Mouse (Mus musculus) A20 (cell line): ENCODE measurements around the gene Olfr229.
"Not testable (repeated sequence)": the region's sequence is repeated elsewhere in the genome, so short reads cannot be mapped to it uniquely, and the experiment has no call there.

Source experiments
- DNase-seq: peaks from one replicate; pipeline ENCODE4 v3.0.0-alpha.2; 2011; ENCODE audit warnings: low read depth, low spot score

Gene Olfr229

DNA sequence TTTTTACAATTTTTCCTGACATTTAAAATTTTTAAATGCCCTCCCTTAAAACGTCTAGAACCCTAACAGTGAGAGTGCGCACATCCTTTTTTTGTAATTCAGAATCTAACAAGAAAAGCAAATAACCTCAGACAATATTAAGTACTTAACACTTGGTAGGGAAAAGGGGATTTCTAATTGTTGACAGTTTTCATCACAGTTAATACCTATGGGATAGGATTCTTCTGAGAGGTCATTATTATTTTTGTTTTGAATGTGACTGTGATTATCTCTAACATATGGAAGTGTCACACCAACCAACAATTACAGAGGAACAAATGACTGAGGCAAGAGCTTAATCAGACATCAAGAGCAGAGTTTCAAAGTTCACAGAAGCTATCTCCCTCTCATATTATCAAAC, at the start of gene Olfr229:
Gene Olfr229 (plus strand): TSS at position 301 of the 400 bp plus-strand sequence.
- no peak for DNase-seq

DNA sequence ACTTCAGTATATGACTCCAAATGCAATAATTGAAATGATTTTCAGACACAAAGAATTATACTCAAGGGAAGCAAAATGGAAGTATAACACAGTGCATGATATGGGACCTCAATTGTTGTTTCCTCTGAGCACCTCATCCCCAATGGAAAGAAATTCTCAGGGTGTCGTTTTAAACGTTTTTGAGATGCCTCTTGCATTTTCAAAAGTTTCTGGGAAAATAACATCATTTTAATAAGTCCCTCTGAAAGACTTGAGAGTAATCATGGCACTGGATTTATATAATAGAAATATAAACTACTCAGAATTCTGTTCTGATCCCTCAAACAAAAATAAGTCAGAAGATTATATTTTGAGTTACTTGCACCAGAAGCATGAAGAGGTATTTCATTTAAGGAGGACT, 41.0 kb upstream of the Olfr229 start, which contains the start of gene Olfr972:
Gene Olfr972 (plus strand): TSS at position 301 of the 400 bp plus-strand sequence.
- DNase-seq, result no peak

DNA sequence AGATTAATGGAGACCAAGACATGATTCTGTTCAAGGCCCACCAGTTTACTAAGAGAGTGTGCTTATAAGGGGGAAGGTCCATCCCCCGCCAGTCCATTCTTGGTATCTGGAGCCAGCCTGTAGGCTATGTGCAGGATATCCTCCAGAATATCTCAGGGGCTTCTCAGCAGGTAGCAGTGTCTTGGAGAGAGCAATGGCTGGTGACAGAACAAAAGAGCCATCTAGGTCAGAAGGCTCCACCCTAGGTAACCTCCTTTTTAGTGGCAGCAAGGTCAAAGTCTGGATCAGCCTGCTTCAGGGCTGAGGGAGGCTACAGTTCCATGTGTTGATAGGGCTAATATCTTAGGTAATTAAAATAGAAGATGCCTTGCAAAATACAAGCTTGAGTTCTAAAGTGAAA, 35.1 kb upstream of the Olfr229 start:
- not testable (repeated sequence) for DNase-seq

DNA sequence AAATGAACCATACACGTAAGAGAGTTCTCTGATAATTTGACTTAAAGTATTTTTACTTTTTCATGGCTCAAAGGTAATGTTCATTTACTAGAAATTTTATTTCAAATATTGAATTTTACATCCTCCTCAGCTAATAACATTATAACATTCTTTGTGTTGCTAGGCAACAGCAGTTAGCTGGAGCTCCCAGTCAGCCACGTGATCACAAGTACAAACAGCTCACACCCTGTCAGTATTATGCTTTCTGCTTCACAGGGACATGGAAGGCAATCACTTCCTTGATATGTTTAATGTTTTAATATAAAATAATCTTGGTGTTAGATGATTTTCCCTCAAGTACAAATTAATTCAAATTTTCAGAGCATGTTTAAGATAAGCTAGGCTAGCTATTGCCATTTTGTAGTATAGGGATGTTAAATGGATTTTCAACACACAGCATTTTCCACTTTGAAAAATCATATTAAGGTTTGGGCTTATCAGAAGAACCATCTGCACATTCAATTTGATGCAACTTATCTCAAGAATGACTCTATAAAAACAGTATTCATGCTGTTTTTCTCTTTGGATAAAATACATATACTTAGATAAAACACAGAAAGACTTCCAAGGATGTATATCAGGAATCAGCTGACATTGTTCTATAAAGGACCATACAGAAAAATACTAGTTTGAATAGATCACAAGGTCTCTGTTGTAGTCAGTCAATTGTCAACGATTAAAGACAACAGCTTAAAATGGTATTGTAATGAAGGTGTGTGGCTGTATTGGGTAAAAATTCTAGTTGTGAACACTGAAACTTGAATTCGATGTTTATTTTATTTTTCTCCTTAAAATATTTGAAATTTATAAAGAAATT, 29.4 kb upstream of the Olfr229 start:
- not testable (repeated sequence) for DNase-seq

DNA sequence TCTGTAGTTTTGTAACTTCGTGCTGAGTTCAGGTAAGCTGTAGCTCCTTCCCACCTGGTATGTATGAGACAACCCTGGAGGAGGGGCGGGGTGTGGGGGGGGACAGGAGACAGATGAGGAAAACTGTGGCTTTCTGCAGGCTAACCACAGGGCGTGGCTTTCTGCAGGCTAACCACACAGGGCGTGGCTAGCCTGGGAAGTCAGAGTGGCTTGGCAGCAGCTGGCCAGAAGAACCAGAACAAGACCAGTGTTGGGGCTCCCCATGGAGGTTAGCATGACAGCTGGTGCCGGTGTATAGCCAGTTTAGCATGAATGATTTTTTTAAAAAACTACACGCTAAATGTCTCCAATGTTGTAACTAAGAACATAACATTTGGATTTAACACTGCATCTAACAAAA, 2.0 kb upstream of the Olfr229 start:
- DNase-seq, result no peak

DNA sequence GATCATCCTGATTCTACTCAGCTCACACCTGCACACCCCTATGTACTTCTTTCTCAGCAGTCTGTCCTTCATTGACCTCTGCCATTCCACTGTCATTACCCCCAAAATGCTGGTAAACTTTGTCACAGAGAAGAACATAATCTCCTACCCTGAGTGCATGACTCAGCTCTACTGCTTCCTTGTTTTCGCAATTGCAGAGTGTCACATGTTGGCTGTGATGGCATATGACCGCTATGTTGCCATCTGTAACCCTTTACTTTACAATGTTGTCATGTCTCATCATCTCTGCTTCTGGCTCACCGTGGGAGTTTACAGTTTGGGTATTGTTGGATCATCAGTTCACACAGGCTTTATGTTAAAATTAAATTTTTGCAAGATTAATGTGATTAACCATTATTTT, 2.8 kb downstream of the Olfr229 start:
- no peak for DNase-seq

DNA sequence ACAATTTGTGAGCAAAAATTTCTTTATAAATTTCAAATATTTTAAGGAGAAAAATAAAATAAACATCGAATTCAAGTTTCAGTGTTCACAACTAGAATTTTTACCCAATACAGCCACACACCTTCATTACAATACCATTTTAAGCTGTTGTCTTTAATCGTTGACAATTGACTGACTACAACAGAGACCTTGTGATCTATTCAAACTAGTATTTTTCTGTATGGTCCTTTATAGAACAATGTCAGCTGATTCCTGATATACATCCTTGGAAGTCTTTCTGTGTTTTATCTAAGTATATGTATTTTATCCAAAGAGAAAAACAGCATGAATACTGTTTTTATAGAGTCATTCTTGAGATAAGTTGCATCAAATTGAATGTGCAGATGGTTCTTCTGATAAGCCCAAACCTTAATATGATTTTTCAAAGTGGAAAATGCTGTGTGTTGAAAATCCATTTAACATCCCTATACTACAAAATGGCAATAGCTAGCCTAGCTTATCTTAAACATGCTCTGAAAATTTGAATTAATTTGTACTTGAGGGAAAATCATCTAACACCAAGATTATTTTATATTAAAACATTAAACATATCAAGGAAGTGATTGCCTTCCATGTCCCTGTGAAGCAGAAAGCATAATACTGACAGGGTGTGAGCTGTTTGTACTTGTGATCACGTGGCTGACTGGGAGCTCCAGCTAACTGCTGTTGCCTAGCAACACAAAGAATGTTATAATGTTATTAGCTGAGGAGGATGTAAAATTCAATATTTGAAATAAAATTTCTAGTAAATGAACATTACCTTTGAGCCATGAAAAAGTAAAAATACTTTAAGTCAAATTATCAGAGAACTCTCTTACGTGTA, 21.1 kb downstream of the Olfr229 start:
- not testable (repeated sequence) for DNase-seq

DNA sequence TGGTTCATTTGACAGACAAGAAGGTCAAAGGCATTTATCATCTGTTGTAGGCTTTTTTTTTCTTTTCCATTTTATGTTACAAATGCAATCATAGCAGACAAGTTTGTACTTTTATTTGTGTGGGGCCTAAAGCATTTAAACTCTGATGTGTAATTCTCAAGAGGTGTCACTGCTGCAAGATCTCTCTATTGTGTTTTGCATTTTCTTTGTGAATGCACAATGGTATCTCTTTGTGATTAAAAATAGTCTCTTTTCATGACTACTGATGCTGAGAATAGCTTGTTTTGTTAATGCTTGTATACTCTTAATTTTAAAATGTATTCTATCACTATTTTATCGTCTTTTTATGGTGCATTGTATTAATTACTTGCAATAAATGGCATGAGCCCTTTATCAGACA, 21.7 kb downstream of the Olfr229 start:
- not testable (repeated sequence) for DNase-seq

DNA sequence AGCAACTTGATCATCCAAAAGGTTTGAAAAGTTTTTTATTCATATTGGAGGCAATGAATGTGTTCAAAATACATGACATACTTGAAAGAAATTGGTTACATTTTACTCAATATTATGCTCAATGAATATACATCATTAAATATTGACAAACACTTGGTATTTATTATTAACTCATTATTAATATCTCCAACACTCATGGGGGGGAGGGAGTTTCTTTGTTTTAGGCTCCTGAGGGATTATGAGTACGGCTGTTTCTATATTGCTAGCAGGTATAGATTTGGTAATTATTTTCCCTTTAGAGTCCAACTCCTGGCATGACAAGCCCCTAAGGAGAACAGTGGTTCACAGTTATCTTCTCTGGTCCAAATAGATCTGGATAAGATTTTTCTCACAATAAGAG, 30.1 kb downstream of the Olfr229 start, which contains the start of gene Olfr974:
Gene Olfr974 (plus strand): TSS at position 301 of the 400 bp plus-strand sequence.
- DNase-seq, result no peak

DNA sequence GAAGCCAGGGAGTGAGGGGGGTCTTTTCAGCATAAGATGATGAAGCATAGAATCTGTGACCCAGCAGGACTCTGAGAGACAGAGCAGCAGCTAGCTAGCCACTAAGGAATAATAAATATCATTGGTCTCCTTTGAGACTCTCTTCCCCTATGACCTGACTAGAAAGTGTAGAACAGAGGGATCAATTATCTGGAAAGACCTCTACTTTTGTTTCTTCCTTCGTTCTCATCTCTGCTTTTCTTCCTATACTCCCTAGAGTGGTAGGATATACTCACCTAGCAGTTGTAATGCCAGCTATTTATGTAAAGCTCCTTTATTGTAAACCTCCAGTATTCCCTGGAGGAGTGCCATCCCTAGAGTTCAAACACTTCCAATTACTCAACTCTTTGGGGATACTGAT, 44.8 kb downstream of the Olfr229 start, which contains the start of gene Olfr975:
Gene Olfr975 (minus strand): TSS at position 101 of the 400 bp plus-strand sequence.
- DNase-seq, result no peak

DNA sequence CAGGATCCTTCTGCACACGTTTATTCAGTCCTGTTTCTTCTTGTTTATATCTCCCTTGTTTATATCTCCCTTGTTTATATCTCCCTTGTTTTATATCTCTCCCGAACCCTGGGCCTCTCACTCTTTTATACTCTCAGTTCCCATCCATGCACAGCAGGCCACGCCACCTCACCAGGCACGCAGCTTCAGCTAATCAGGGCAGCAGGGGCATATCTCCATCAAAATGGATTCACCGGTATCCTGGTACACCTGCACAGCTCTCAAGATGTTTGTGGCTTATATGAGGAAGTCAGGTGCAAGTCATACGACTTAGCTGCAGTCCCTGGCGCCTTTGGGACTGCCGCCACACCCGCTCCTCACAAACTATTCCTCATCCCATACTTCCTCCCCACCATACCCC, 53.9 kb downstream of the Olfr229 start, which contains the start of gene Olfr976:
Gene Olfr976 (minus strand): TSS at position 101 of the 400 bp plus-strand sequence.
- DNase-seq, result not testable (repeated sequence)
